Mouse (Mus musculus): Measurements from ENCODE around the gene Shc1. TPM values are rescaled to one million over a fixed set of nuclear protein-coding genes. Genes with fewer than 3 reads are reported as not detected.

The Shc1 gene
- polyA plus RNA-seq, 1 experiment, result 17.5 TPM

DNA sequence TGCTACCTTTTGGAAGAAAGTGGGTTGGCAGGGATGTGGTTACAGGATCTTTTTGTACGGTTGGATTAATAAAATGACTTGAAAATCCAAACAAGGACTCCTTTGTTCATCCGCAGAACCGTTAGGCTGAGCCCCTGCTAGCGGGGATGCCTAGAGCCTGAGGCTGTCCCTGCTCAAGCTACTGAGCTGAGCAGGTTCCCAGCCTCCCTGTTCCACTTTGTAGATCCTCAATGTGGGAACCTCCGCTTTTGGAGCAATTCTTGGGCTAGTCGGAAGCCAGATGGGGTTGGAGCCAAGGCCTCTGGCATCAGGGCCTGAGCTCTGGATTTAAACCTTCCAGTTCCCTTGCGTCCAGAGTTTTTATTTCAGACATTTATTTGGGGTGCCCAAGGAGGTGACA, 16.8 kb downstream of the Shc1 start:
- TF ChIP-seq CTCF (IDR thresholded peaks at IDR 0.05; ENCODE audit: extremely low read depth, insufficient read depth, low read length), result no peak
- no peak for TF ChIP-seq POLR2A (IDR thresholded peaks at IDR 0.05; ENCODE audit: extremely low read depth, insufficient read depth, low read length)
- Histone ChIP-seq H3K4me3 (ENCODE audit: insufficient read depth, low read length) (no peak overlapping the region), H3K4me1 (ENCODE audit: control insufficient read depth, insufficient read depth, low read length) (peaks cover 5% of the 10 kb centered on the region), H3K27ac (ENCODE audit: insufficient read depth, low read length) (no peak overlapping the region)

DNA sequence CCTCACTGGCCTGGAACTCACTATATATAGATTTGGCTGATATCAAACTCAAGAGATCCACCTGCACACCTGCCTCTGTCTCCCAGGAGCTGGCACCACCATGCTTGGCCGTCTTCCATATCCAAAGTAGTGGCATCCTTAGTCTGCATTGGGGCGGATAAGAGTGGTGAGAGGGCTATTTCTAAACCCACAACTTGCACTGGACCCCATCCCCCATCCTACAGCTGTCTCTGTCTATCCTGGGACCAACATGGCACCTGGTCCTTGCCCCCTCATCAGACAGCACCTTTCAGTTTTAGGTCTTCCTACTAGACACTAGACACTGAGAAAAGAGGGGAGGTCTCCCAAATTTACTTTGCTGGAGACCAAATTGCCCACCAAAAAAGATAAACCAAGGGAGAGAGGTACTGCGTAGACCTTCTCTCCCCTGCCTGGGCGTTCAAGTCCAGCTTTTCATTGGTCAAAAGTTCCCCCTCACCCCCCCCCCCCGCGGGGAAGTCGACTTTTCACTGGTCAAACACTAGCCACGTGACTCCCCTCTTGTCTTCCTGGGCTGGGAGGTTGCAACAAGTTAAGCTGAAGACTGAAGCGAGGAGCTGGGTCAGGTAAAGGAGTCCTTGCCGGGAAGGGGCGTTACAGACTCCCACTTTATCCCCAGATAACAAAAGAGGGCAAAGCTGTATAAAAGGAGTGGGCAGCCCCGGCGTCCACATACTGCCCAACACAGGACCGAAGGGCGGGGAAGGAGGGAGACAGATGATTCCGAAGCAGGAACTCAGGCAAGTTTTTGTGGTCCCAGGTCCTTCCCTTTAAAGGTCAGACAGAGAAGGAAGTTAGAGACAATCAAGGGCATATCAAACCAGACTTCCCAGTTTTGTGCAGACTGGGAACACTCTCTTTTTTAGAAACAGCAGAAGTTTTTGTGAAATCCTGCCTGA, 18.2 kb downstream of the Shc1 start, which contains the start of gene Pbxip1:
TSS of gene Pbxip1 (plus strand) at position 531 of the 938 bp plus-strand sequence.
- peaks cover 3% of the 10 kb centered on the region; the same call in 1 of the 2 replicates for H3K4me1 ChIP-seq (ENCODE audit: control insufficient read depth, insufficient read depth, low read length)
- peak within 1 kb of the TSS; percentile 35 for H3K4me3 ChIP-seq (ENCODE audit: insufficient read depth, low read length)
- TF ChIP-seq CTCF (IDR thresholded peaks at IDR 0.05; ENCODE audit: extremely low read depth, insufficient read depth, low read length), result no peak
- peak; percentile 53; the same call in 1 of the 2 replicates for TF ChIP-seq POLR2A (IDR thresholded peaks at IDR 0.05; ENCODE audit: extremely low read depth, insufficient read depth, low read length)
- H3K27ac ChIP-seq (ENCODE audit: insufficient read depth, low read length), result peak within 1 kb of the TSS; percentile 53; the same call in 1 of the 2 replicates

DNA sequence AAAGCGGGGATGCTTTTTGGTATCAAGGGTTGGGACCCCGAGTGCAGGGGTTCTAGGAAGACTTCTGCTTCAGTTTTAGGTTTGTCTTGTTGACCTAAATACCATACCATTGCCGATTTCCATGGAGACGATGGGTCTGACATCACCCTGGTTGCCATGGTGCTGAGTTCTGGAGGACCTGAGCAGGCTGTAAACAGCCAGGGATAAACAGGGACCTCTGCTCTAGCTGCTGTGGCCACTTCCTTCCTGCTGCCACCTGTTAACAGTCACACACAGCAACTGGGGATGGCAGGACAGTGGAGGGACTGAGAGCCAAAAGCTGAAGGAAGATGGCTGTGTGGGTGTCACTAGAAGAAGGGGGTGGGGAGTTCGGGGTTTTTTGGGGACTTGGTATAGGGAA, 19.0 kb downstream of the Shc1 start:
- TF ChIP-seq POLR2A (IDR thresholded peaks at IDR 0.05; ENCODE audit: extremely low read depth, insufficient read depth, low read length), result no peak
- no peak for TF ChIP-seq CTCF (IDR thresholded peaks at IDR 0.05; ENCODE audit: extremely low read depth, insufficient read depth, low read length)
- Histone ChIP-seq H3K4me3 (ENCODE audit: insufficient read depth, low read length) (peak overlapping the region; percentile 35; the same call in 1 of the 2 replicates), H3K4me1 (ENCODE audit: control insufficient read depth, insufficient read depth, low read length) (0 out of 2 replicates have a peak, but pooled peaks cover 1% of the 10 kb centered on the region), H3K27ac (ENCODE audit: insufficient read depth, low read length) (peak overlapping the region; percentile 53; the same call in 1 of the 2 replicates)

DNA sequence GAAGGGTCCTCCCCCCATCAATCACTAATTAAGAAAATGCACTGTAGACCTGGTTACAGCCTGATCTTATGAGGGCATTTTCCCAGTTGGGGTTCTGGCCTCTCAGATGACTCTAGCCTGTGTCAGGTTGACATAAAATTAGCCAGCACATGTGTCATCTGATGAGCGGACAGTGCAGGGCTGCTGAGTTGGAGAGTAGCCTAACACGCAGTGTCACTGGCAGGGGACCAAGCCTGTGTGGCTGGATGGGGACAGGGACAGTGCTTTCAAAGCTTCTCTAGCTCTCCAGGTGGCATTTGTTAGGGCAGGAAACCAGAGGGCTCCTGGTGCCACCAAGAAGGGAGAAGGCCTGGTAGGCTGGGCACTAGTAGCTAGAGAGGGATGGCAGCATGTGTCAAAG, 22.4 kb downstream of the Shc1 start:
- Histone ChIP-seq H3K4me1 (ENCODE audit: control insufficient read depth, insufficient read depth, low read length) (0 out of 2 replicates have a peak, but pooled peaks cover 1% of the 10 kb centered on the region), H3K4me3 (ENCODE audit: insufficient read depth, low read length) (no peak overlapping the region), H3K27ac (ENCODE audit: insufficient read depth, low read length) (no peak overlapping the region)
- TF ChIP-seq POLR2A (IDR thresholded peaks at IDR 0.05; ENCODE audit: extremely low read depth, insufficient read depth, low read length) (no peak), CTCF (IDR thresholded peaks at IDR 0.05; ENCODE audit: extremely low read depth, insufficient read depth, low read length) (no peak)

DNA sequence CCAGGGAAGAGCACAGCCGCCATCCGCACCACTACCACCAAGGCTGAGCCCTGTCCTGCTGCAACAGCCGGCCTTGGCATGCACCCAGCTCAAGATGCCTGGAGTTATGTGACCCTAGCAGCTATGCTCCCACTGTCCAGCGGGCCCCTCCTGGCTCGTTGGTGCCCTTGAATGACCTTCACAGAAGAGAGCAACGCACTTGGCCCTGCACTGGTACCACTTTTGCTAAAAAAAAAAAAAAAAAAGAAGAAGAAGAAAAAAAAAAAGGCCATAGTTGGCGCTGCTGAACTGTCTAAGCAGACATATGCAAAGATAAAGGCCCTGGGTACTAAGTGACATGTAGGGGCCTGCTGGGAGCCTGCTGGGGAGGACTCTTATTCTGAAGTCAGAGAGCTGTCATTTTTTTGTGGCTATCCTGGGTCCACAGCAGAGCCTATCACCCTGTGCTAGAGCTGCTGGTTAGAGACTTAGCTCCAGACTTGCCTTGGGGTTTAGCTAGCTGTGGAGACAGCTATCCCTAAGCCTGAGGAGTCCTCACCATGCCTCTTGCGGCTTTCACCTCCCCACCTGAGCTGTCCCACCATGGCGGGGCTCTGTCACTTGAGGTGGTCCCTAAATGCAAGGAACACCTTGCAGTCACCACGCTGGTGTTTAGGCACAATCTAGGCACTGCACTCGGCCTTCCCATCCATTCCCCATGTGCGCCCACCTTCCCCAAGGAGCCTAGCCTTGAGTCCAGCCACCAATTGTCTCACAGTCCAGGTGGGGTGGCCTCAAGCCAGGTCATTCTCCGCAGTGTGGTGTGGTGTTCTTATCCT, 30.7 kb downstream of the Shc1 start:
- no peaks in the 10 kb centered on the region; the same call in 1 of the 2 replicates for H3K4me1 ChIP-seq (ENCODE audit: control insufficient read depth, insufficient read depth, low read length)
- no peak overlapping the region for H3K27ac ChIP-seq (ENCODE audit: insufficient read depth, low read length)
- TF ChIP-seq POLR2A (IDR thresholded peaks at IDR 0.05; ENCODE audit: extremely low read depth, insufficient read depth, low read length) (no peak), CTCF (IDR thresholded peaks at IDR 0.05; ENCODE audit: extremely low read depth, insufficient read depth, low read length) (no peak)
- no peak overlapping the region for H3K4me3 ChIP-seq (ENCODE audit: insufficient read depth, low read length)

DNA sequence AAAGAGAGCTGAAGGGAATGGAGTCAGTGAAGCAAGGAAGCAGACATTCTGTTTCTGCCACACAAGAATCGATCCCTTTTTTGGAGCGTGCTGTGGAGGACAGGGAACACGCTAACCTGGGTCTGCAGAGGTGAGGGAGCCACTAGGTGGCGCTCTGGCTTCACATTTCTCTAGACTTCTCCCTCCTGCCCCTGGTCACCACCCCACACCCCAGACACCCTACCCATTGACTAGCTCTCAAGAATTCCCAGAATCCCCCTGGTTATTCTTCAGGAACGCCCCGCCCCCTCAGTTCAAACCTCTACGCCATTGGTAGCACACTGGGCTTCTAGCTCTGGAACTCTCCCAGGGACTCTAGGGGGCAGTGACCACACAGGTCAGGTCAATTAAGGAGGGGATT, 31.3 kb downstream of the Shc1 start:
- H3K27ac ChIP-seq (ENCODE audit: insufficient read depth, low read length), result no peak overlapping the region
- TF ChIP-seq POLR2A (IDR thresholded peaks at IDR 0.05; ENCODE audit: extremely low read depth, insufficient read depth, low read length), result no peak
- peak; percentile 80 for TF ChIP-seq CTCF (IDR thresholded peaks at IDR 0.05; ENCODE audit: extremely low read depth, insufficient read depth, low read length)
- H3K4me1 ChIP-seq (ENCODE audit: control insufficient read depth, insufficient read depth, low read length), result no peaks in the 10 kb centered on the region; the same call in 1 of the 2 replicates
- no peak overlapping the region for H3K4me3 ChIP-seq (ENCODE audit: insufficient read depth, low read length)

DNA sequence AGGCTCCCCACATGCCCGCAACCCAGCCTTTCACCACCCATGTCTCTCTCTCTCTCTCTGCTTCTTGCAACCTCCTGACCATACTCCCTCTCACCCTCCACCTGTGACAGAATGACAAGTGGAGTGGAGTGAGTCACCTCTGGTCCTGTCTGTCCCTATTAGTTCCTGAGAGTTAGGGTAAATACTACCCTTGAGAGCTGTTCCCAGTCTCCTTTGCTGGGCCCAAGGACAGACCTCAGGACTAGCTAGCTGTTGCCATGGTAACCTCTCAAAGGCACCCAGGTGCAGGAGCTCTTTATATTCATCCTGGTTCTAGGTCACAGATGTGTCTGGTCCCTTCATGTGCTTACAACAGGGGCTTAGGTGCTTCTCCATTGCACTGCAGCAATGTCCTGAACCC, 33.7 kb downstream of the Shc1 start:
- Histone ChIP-seq H3K27ac (ENCODE audit: insufficient read depth, low read length) (no peak overlapping the region), H3K4me3 (ENCODE audit: insufficient read depth, low read length) (no peak overlapping the region), H3K4me1 (ENCODE audit: control insufficient read depth, insufficient read depth, low read length) (no peaks in the 10 kb centered on the region; the same call in 1 of the 2 replicates)
- TF ChIP-seq CTCF (IDR thresholded peaks at IDR 0.05; ENCODE audit: extremely low read depth, insufficient read depth, low read length) (no peak), POLR2A (IDR thresholded peaks at IDR 0.05; ENCODE audit: extremely low read depth, insufficient read depth, low read length) (no peak)

DNA sequence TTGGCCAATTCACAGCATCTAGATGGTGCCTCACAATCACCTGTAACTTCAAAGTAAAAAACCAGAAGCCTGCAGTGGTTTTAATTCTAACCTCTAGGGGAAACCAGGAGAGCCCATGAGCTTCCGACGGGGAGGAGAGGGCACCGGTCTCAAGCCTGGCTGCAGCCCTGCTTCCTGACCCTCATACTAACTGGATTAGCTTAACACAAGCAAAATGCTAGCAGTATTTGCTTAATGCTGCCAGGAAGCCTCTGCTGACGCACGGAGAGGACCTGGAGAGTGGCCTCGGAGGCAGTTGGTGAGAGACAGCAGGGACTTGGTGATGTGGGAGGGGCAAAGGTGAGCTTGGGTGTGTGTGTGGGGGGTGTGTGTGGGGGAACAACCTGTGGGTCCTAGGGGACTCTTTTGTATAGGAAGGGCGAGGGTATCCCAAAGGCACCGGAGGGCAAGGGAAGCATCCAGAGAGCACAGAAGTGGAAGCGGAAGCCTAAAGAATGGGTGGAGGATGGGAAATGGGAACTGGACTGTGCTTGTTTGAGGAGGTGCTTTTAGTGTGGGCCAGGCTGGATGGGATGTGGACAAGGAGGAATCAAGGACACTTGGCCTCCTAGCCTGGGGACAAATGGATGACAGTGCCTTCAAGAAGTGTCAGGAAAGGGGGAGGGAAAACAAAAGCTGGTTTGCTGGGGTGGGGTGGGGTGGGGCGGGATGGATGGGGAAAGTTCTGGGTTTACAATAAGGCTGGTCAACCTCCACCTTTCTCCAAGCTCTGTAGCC, 36.3 kb downstream of the Shc1 start, which contains the start of gene Pmvk:
TSS of gene Pmvk (plus strand) at position 141 of the 777 bp plus-strand sequence.
- no peak within 1 kb of the TSS for H3K27ac ChIP-seq (ENCODE audit: insufficient read depth, low read length)
- H3K4me1 ChIP-seq (ENCODE audit: control insufficient read depth, insufficient read depth, low read length), result no peaks in the 10 kb centered on the region; the same call in 1 of the 2 replicates
- no peak for TF ChIP-seq POLR2A (IDR thresholded peaks at IDR 0.05; ENCODE audit: extremely low read depth, insufficient read depth, low read length)
- no peak for TF ChIP-seq CTCF (IDR thresholded peaks at IDR 0.05; ENCODE audit: extremely low read depth, insufficient read depth, low read length)
- H3K4me3 ChIP-seq (ENCODE audit: insufficient read depth, low read length), result no peak within 1 kb of the TSS
